Mouse (Mus musculus) cortical plate, adult 2 months (tissue): ENCODE measurements at regions not wholly inside any gene's neighbourhood (a gene's known extent, or its start where the extent isn't known, plus 50 kb on each side); places are given as distances from the start of the nearest gene placed in this dataset.
A peak's percentile ranks its signal among the peaks of the same experiment; 100 is the strongest.

Experiments used
- H3K27ac ChIP-seq: fragments of 200-500 bp; 2 replicates; pipeline ENCODE4 v1.5.1; 2012; ENCODE audit warnings: low read length, control low read depth, inconsistent platforms; ENCODE audit not compliant: insufficient read depth
- H3K4me1 ChIP-seq: fragments of 200-500 bp; 2 replicates; pipeline ENCODE4 v1.6.1; 2011; ENCODE audit warnings: low read length; ENCODE audit not compliant: control insufficient read depth, insufficient read depth
- H3K4me3 ChIP-seq: fragments of 200-500 bp; 2 replicates; pipeline ENCODE4 v1.5.1; 2011; ENCODE audit warnings: mild to moderate bottlenecking, low read length, control low read depth; ENCODE audit not compliant: insufficient read depth
- CTCF ChIP-seq: fragments of 200-500 bp; IDR thresholded peaks from 2 replicates; pipeline ENCODE4 v1.5.1; 2011; ENCODE audit warnings: mild to moderate bottlenecking, control low read depth, low read length; ENCODE audit not compliant: insufficient read depth; ENCODE audit errors: extremely low read depth
- POLR2A ChIP-seq: fragments of 200-500 bp; IDR thresholded peaks from 2 replicates; pipeline ENCODE4 v1.6.1; 2011; ENCODE audit warnings: mild to moderate bottlenecking, low read length, control low read depth; ENCODE audit not compliant: insufficient read depth; ENCODE audit errors: extremely low read depth

DNA sequence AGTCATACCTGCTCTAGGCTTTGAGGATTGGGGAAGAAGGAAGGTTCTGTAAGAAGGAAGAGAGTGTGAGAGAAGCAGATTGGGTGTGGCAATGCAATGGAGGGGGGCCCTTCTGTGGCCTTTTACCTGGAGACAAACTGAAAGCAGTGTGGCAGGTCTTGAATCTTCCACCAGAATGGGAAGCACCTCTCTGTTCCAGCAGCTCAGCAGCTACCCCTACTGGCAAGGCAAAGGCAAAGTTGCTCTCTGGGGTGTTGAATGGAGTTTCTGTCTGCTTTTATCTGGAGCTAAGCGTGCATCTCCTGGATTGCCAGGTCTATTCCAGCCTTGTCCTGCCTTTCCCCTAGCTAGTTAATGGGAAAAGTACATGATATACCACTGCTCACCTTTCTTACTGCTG is 236.3 kb upstream of the Far2 start:
- Histone ChIP-seq H3K4me3 (no peak overlapping the region), H3K4me1 (no peaks in the 10 kb centered on the region), H3K27ac (no peak overlapping the region)
- TF ChIP-seq CTCF (peak; percentile 93), POLR2A (no peak)

DNA sequence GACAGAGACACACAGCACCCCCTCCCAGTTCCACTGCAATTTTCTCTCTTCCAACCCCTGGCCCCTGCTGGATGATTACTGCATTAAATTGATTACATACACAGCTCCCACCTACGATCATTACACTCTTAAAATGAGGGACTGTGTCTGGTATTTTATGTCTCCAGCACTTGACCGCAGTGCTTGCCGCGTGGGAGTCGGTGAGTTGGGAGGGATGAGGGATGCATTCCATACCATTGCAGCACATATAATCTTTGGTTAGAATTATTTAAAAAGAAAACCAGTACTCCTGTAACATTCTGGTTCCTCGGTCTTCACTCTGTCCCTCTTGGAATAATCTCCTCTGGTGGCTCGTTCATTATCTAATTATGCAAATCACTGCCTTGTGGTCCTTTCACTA is 230.2 kb upstream of the Far2 start:
- Histone ChIP-seq H3K4me1 (no peaks in the 10 kb centered on the region), H3K27ac (no peak overlapping the region), H3K4me3 (no peak overlapping the region)
- TF ChIP-seq POLR2A: no peak

DNA sequence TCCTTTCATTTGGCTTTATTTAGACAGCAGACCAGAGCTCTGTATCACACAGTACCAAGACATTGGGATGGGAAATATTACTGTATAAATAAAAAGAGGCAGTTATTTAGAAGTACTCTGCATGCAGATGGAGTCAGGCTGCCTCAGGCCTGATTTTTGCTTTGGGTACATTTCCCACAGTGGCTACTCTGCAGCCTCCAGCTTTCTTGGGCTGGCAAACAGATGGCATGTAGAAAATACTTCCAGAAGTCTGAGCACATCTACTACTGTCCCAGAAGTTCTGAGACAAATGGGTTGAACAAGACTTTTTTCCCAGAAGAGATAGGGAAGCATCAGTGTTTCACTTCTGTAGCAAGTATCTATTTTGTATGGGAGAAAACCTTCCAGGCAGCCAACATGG is 229.8 kb upstream of the Far2 start:
- no peaks in the 10 kb centered on the region for H3K4me1 ChIP-seq
- no peak overlapping the region for H3K4me3 ChIP-seq
- H3K27ac ChIP-seq: no peak overlapping the region
- TF ChIP-seq CTCF: no peak

DNA sequence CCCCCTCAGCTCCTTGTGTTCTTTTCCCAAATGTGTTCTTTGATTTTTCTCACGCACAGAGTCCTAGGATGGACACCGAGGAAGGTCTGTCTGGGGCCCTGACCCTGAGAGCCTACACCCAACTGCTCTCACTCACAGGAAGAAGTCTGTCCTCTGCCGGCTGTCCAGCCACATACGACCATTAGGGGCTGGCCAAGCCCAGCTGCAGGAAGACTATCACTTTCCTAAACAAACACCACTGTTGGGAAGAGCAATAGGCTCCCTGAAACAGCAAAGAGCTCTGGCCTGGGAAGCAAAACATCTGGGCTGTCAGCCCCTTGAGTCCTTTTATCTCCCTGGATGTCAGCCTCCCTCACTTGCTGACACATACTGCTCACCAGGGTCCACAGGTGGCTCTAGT is 224.8 kb upstream of the Far2 start:
- Histone ChIP-seq H3K27ac (no peak overlapping the region), H3K4me3 (no peak overlapping the region), H3K4me1 (no peaks in the 10 kb centered on the region)
- TF ChIP-seq POLR2A: no peak
- no peak for TF ChIP-seq CTCF

DNA sequence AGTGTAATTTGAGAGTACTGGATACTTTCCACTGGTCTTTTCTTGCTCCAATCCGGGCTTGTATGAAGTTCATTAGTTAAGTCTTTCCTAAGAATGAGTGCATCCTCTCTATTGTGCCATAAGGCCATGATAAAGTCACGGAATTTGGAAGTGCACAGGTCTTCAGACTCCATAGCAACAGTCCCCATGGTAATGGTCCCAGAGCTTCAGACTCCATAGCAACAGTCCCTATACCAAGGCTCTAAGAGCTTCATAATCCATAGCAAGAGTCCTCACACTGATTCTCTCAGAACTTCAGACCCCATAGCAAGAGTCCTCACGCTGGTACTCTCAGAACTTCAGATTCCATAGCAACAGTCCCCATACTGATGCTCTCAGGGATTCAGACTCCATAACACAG is 214.5 kb upstream of the Far2 start:
- no peak for TF ChIP-seq CTCF
- no peak for TF ChIP-seq POLR2A
- Histone ChIP-seq H3K27ac (no peak overlapping the region), H3K4me1 (no peaks in the 10 kb centered on the region), H3K4me3 (no peak overlapping the region)

DNA sequence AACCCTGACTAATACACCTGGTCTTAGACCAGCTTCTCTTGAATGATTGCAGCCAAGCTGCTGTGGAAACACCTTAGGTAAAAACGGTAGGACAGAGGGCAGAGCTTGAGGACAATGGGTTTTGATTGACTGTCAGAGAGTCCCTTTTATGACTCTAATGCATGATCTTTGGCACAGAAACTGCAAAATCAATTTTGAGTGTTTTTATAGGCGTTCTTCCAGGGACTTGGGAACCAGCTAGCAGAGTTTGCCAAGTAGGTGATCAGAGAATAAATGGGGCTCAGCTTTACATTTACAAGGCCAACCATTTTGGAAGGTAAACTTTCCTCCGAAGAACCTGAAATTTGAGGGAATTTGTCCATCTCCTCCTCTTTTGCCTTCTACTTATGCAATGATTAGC is 213.6 kb upstream of the Far2 start:
- TF ChIP-seq POLR2A: no peak
- TF ChIP-seq CTCF: no peak
- Histone ChIP-seq H3K4me3 (no peak overlapping the region), H3K27ac (no peak overlapping the region), H3K4me1 (no peaks in the 10 kb centered on the region)

DNA sequence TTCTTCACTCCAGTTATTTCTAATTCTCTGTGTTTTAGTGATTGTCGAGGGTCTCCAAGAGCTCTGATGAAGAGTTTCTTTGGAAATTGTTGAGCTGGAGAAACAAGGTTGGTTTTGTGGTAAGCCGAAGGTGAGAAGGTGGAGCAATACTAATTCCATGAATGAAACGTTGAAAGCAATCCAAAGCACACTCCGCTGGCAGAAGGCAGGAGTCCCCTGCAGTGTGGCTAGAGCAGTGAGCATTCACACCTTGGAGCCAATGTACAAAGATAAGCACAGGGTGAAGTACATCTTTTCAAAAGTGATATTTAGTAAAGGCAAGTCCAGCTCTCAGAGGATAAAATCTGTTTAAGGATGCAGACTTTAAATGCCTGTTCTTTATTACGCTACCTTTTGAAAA is 208.2 kb upstream of the Far2 start:
- no peak overlapping the region for H3K27ac ChIP-seq
- H3K4me1 ChIP-seq: no peaks in the 10 kb centered on the region
- TF ChIP-seq CTCF (no peak), POLR2A (no peak)
- no peak overlapping the region for H3K4me3 ChIP-seq

DNA sequence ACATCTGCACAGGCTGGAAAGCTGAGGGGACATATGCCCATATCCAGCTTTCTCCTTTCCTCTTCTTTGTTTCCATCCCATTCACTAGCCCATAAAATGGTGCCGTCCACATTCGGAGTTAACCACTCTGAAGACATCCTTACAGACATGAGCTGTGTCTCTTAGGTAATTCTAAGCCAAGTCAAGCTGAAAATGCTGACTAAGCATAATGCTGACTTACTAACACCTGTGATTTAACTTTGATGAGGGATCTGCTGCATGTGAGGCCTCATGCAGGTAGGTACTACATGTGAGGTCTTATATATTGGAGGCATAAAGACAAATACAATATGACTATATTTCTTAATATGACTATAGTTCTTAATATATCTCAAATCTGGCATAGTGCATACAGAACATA is 197.1 kb upstream of the Far2 start:
- TF ChIP-seq CTCF: no peak
- TF ChIP-seq POLR2A: no peak

DNA sequence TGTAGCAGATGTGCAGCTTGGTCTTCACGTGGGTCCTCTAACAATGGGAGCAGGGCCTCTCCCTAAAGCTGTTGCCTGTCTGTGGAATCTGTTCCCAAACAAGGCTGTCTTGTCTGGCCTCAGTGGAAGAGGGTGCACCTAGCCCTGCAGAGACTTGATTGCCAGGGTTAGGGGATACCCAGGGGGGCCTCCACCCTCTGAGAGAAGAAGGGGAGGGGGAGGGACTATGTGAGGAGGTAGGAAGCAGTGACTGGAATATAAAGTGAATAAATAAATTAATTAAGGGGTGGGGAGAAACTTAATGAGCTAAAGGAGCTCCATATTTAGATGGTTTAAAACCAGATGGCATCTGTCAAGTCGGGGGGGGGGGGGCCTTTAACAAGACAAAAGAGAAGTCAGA is 185.9 kb upstream of the Far2 start:
- Histone ChIP-seq H3K4me3 (no peak overlapping the region), H3K4me1 (no peaks in the 10 kb centered on the region)
- TF ChIP-seq POLR2A (no peak), CTCF (no peak)

More for the DNA sequence above, 197.1 kb upstream of the Far2 start:
- Histone ChIP-seq H3K4me3 (no peak overlapping the region), H3K4me1 (no peaks in the 10 kb centered on the region), H3K27ac (no peak overlapping the region)

DNA sequence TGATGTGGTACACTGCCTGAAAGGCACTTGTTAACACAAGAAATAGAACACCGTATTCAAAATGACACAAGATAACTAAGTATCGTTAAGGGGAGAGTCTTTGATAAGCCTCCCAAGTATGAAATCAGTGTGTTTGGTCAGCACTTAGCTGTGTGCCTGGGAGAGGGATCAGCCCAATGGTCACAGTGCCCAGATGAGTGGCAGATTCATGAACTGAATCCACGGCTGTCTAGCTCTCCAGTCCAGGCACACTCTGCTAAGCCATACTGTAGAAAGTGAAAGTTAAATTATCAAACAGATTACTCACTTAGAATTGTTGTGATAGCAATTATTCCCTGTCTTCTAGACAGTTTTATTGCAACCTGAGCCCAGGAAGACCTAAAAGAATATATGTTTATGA is 176.0 kb upstream of the Far2 start:
- Histone ChIP-seq H3K27ac (no peak overlapping the region), H3K4me3 (no peak overlapping the region), H3K4me1 (no peaks in the 10 kb centered on the region)
- TF ChIP-seq CTCF (no peak), POLR2A (no peak)

More for the DNA sequence above, 185.9 kb upstream of the Far2 start:
- H3K27ac ChIP-seq: no peak overlapping the region

DNA sequence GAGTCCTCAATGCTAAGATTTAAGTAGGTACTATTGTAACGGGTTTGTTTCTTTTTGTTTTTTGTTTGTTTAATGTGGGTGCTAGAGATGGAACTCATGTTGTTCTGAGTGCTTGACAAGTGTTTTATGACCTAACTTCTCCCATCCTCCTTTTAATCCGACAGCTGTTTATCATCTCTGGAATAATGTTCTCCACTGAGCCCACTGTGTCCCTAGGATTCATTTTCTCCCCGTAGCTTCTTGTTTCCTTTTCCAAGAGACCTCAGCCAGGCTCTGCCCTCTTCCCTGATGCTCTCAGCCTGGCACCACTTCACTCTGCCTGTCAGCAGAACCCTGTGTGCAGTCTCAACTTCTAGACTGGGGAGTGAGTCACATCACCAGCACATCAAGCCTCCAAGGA is 173.9 kb upstream of the Far2 start:
- TF ChIP-seq POLR2A (no peak), CTCF (no peak)
- H3K27ac ChIP-seq: no peak overlapping the region
- H3K4me1 ChIP-seq: no peaks in the 10 kb centered on the region
- no peak overlapping the region for H3K4me3 ChIP-seq
